Mouse (Mus musculus) MEL (cell line): ENCODE measurements around the gene Ano2.

Experiments used
- CTCF ChIP-seq, 3 experiments: IDR thresholded peaks in 2 of 3; conservative IDR thresholded peaks in 1 of 3; 2 replicates each; pipeline ENCODE4 v1.5.1; 2011 to 2012; ENCODE audit warnings: low read length in 3 of 3, low read depth in 2 of 3, mild to moderate bottlenecking in 2 of 3, improper control_type of control experiment in 1 of 3, inconsistent platforms in 1 of 3, mixed read lengths in 1 of 3, moderate library complexity in 1 of 3; ENCODE audit not compliant: control insufficient read depth in 1 of 3, insufficient read depth in 1 of 3, poor library complexity in 1 of 3, severe bottlenecking in 1 of 3
- EP300 ChIP-seq, 2 experiments: IDR thresholded peaks; 2 replicates each; pipeline ENCODE4 v1.6.1; 2011; ENCODE audit warnings: improper control_type of control experiment in 2 of 2, low read length in 2 of 2, low read depth in 1 of 2, mild to moderate bottlenecking in 1 of 2
- GATA1 ChIP-seq: IDR thresholded peaks from 2 replicates; pipeline ENCODE4 v1.6.1; 2011; ENCODE audit warnings: low read depth, low read length, improper control_type of control experiment
- MXI1 ChIP-seq: IDR thresholded peaks from 2 replicates; pipeline ENCODE4 v1.6.1; 2011; ENCODE audit warnings: mild to moderate bottlenecking, low read depth, low read length, improper control_type of control experiment
- NELFE ChIP-seq: IDR thresholded peaks from 2 replicates; pipeline ENCODE4 v1.6.1; 2011; ENCODE audit warnings: low read depth, low read length, improper control_type of control experiment
- POLR2A ChIP-seq, 2 experiments: IDR thresholded peaks; 2 replicates each; pipeline ENCODE4 v1.6.1; 2011 to 2012; ENCODE audit warnings: low read length in 2 of 2, mild to moderate bottlenecking in 2 of 2, control low read depth in 1 of 2, improper control_type of control experiment in 1 of 2, low read depth in 1 of 2, moderate library complexity in 1 of 2; ENCODE audit not compliant: control insufficient read depth in 1 of 2, insufficient read depth in 1 of 2, poor library complexity in 1 of 2
- POLR2AphosphoS2 ChIP-seq: IDR thresholded peaks from 2 replicates; pipeline ENCODE4 v1.6.1; 2011; ENCODE audit warnings: low read length, improper control_type of control experiment
- RAD21 ChIP-seq: IDR thresholded peaks from 2 replicates; pipeline ENCODE4 v1.6.1; 2011; ENCODE audit warnings: mild to moderate bottlenecking, low read depth, low read length, improper control_type of control experiment
- RCOR1 ChIP-seq: IDR thresholded peaks from 2 replicates; pipeline ENCODE4 v1.6.1; 2012; ENCODE audit warnings: low read depth, mild to moderate bottlenecking, inconsistent platforms, low read length, improper control_type of control experiment
- TBP ChIP-seq: IDR thresholded peaks from 2 replicates; pipeline ENCODE4 v1.8.0; 2011; ENCODE audit warnings: low read depth, low read length, improper control_type of control experiment
- USF1 ChIP-seq: IDR thresholded peaks from 2 replicates; pipeline ENCODE4 v1.6.1; 2014; ENCODE audit warnings: low read depth, mild to moderate bottlenecking, inconsistent platforms, low read length, improper control_type of control experiment, moderate library complexity
- ZC3H11A ChIP-seq: IDR thresholded peaks from 2 replicates; pipeline ENCODE4 v1.6.1; 2012; ENCODE audit warnings: low read depth, mild to moderate bottlenecking, inconsistent platforms, low read length, improper control_type of control experiment

DNA sequence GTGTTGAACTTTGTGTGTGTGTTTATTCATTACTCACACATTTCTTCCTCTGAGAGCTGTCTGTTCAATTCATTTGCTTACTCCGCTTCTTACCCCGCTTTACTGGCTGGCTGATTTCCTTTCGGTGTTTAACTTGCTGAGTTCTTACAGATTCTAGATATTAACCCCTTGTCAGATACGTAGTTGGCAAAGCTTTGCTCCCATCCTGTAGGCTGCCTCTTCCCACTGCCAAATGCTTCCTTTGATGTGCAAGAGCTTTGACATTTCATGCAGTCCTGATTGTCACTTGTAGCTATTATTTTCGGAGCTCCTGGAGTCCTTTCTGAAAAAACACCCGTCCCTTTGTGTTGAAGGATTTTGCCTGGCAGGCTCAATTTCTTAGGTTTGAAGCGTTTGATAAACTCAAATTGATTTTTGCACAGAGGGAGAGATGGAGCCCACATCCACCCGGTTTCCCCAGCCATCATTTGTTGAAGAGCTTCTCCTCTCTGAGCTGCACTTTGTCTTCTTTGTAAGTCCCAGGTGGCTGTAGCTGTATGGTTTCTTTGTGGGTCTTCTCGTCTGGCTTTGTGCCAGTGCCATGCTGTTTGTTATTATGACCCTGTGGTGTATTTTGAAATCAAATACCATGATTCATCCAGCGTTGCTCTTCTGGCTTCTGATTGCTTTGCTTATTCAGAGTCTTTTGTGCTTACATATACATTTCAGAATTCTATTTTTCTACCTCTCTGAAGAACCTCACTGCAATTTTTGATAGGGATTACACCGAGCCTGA, 47.5 kb downstream of the Ano2 start:
- TF ChIP-seq MXI1, result no peak
- TF ChIP-seq ZC3H11A, result no peak
- no peak for TF ChIP-seq RAD21
- no peak for TF ChIP-seq TBP
- TF ChIP-seq USF1, result no peak
- TF ChIP-seq RCOR1, result no peak
- TF ChIP-seq GATA1, result no peak
- TF ChIP-seq CTCF (IDR thresholded peaks at IDR 0.05 in 2 of 3, conservative IDR thresholded peaks at IDR 0.05 in 1 of 3; ENCODE audit: control insufficient read depth in 1 of 3, insufficient read depth in 1 of 3, low read depth in 2 of 3, low read length in 3 of 3, poor library complexity in 1 of 3, severe bottlenecking in 1 of 3), result no peak
- no peak for TF ChIP-seq EP300 (IDR thresholded peaks at IDR 0.05; ENCODE audit: low read depth in 1 of 2, low read length in 2 of 2)
- TF ChIP-seq POLR2A (IDR thresholded peaks at IDR 0.05; ENCODE audit: control insufficient read depth in 1 of 2, insufficient read depth in 1 of 2, low read depth in 1 of 2, low read length in 2 of 2, poor library complexity in 1 of 2), result no peak
- no peak for TF ChIP-seq NELFE
- no peak for TF ChIP-seq POLR2AphosphoS2
